Mouse (Mus musculus) spleen, postnatal 4 days (tissue): ENCODE data around the gene Tjp2.

Source experiments
- DNase-seq, 2 experiments: peaks; one replicate each; pipeline ENCODE4 v3.0.0; 2022; ENCODE audit warnings: low spot score in 2 of 2

Tjp2 gene

GRCm38 (mm10) chr19:24180415-24180814 lies 44.4 kb downstream of the Tjp2 start:
- DNase-seq = no peak

- DNase-seq = no peak
Measured at GRCm38 (mm10) chr19:24178086-24178485, 46.7 kb downstream of the Tjp2 start.

GRCm38 (mm10) chr19:24176692-24177091 lies 48.1 kb downstream of the Tjp2 start:
- no peak for DNase-seq

GRCm38 (mm10) chr19:24174896-24175295 lies 49.9 kb downstream of the Tjp2 start:
- no peak for DNase-seq

- peak; percentile 78 to 86 for DNase-seq
Measured at GRCm38 (mm10) chr19:24173608-24174523, 51.0 kb downstream of the Tjp2 start.

GRCm38 (mm10) chr19:24173020-24173419 lies 51.8 kb downstream of the Tjp2 start:
- no peak for DNase-seq

GRCm38 (mm10) chr19:24168531-24168930 lies 56.3 kb downstream of the Tjp2 start:
- DNase-seq = no peak

GRCm38 (mm10) chr19:24166516-24167091 lies 58.2 kb downstream of the Tjp2 start:
- DNase-seq = peak; percentile 41 to 72

GRCm38 (mm10) chr19:24163974-24164373 lies 60.9 kb downstream of the Tjp2 start:
- no peak for DNase-seq

GRCm38 (mm10) chr19:24160460-24160859 lies 64.4 kb downstream of the Tjp2 start:
- DNase-seq = no peak

- DNase-seq = no peak
Measured at GRCm38 (mm10) chr19:24159751-24160150, 65.1 kb downstream of the Tjp2 start.

GRCm38 (mm10) chr19:24159334-24159733 lies 65.5 kb downstream of the Tjp2 start:
- DNase-seq = no peak

GRCm38 (mm10) chr19:24156067-24156455 lies 68.8 kb downstream of the Tjp2 start:
- DNase-seq = no peak

GRCm38 (mm10) chr19:24155395-24156066 lies 69.3 kb downstream of the Tjp2 start:
- DNase-seq = no peak

- no peak for DNase-seq
Measured at GRCm38 (mm10) chr19:24153266-24154023, 71.4 kb downstream of the Tjp2 start.

- DNase-seq = no peak
Measured at GRCm38 (mm10) chr19:24144009-24144408, 80.8 kb downstream of the Tjp2 start.

GRCm38 (mm10) chr19:24142621-24143061 lies 82.2 kb downstream of the Tjp2 start:
- DNase-seq = no peak

GRCm38 (mm10) chr19:24140298-24140697 lies 84.5 kb downstream of the Tjp2 start:
- no peak for DNase-seq

GRCm38 (mm10) chr19:24137392-24137791 lies 87.4 kb downstream of the Tjp2 start:
- no peak for DNase-seq

- no peak for DNase-seq
Measured at GRCm38 (mm10) chr19:24134991-24135390, 89.8 kb downstream of the Tjp2 start.

- no peak for DNase-seq
Measured at GRCm38 (mm10) chr19:24134144-24134911, 90.5 kb downstream of the Tjp2 start.
